Mouse (Mus musculus): ENCODE measurements at regions not wholly inside any gene's neighbourhood (a gene's known extent, or its start where the extent isn't known, plus 50 kb on each side); places are given as distances from the start of the nearest gene placed in this dataset.
A peak's percentile ranks its signal among the peaks of the same experiment; 100 is the strongest.

GRCm38 (mm10) chr10:45849841-45850240 lies 272.2 kb downstream of the Hace1 start:
- ATAC-seq (ENCODE audit: low FRiP score) (no peak), DNase-seq (ENCODE audit: low spot score) (no peak)
- Histone ChIP-seq H3K27me3 (ENCODE audit: control insufficient read depth, insufficient read depth, low read length) (no peaks in the 10 kb centered on the region), H3K4me3 (replicated peaks; ENCODE audit: low read length) (no peak overlapping the region), H3K36me3 (replicated peaks; ENCODE audit: control insufficient read depth, insufficient read depth) (no peaks in the 10 kb centered on the region), H3K9ac (no peak overlapping the region), H3K9me3 (ENCODE audit: control insufficient read depth, low read length) (no peaks in the 10 kb centered on the region), H3K4me1 (replicated peaks; ENCODE audit: control insufficient read depth, insufficient read depth, low read length) (no peaks in the 10 kb centered on the region), H3K4me2 (replicated peaks) (no peak overlapping the region), H3K27ac (0 out of 2 replicates have a peak overlapping the region, but pooled peaks have one; percentile 14)
- 83% methylated on average over 1 of the region's 1 CpGs for WGBS

- no peak overlapping the region for H3K9ac ChIP-seq
- no peak overlapping the region; the same call in 1 of the 2 replicates for H3K27ac ChIP-seq
- no peak for DNase-seq (ENCODE audit: low spot score)
- H3K9me3 ChIP-seq (ENCODE audit: control insufficient read depth, low read length), result no peaks in the 10 kb centered on the region
- H3K4me3 ChIP-seq (replicated peaks; ENCODE audit: low read length), result no peak overlapping the region
- 0 out of 2 replicates have a peak, but pooled peaks have one; percentile 37 for ATAC-seq (ENCODE audit: low FRiP score)
- H3K27me3 ChIP-seq (ENCODE audit: control insufficient read depth, insufficient read depth, low read length), result no peaks in the 10 kb centered on the region
- H3K4me2 ChIP-seq (replicated peaks), result no peak overlapping the region
- 47% methylated on average over 6 of the region's 6 CpGs for WGBS
- H3K36me3 ChIP-seq (replicated peaks; ENCODE audit: control insufficient read depth, insufficient read depth), result no peaks in the 10 kb centered on the region
- H3K4me1 ChIP-seq (replicated peaks; ENCODE audit: control insufficient read depth, insufficient read depth, low read length), result no peaks in the 10 kb centered on the region
These were observed 273.0 kb downstream of the Hace1 start for GRCm38 (mm10) chr10:45850625-45851024.

- H3K4me1 ChIP-seq (replicated peaks; ENCODE audit: control insufficient read depth, insufficient read depth, low read length), result no peaks in the 10 kb centered on the region
- 56% methylated on average over 5 of the region's 5 CpGs for WGBS
- H3K9ac ChIP-seq, result no peak overlapping the region
- no peaks in the 10 kb centered on the region for H3K9me3 ChIP-seq (ENCODE audit: control insufficient read depth, low read length)
- ATAC-seq (ENCODE audit: low FRiP score) (no peak), DNase-seq (ENCODE audit: low spot score) (no peak)
- H3K27ac ChIP-seq, result no peak overlapping the region
- no peak overlapping the region for H3K4me3 ChIP-seq (replicated peaks; ENCODE audit: low read length)
- H3K4me2 ChIP-seq (replicated peaks), result no peak overlapping the region
- H3K27me3 ChIP-seq (ENCODE audit: control insufficient read depth, insufficient read depth, low read length), result no peaks in the 10 kb centered on the region
- H3K36me3 ChIP-seq (replicated peaks; ENCODE audit: control insufficient read depth, insufficient read depth), result no peaks in the 10 kb centered on the region
These were observed 275.1 kb downstream of the Hace1 start for GRCm38 (mm10) chr10:45852688-45853087.

GRCm38 (mm10) chr10:45855514-45855913 lies 277.9 kb downstream of the Hace1 start:
- ATAC-seq (ENCODE audit: low FRiP score) (no peak), DNase-seq (ENCODE audit: low spot score) (no peak)
- 80% methylated on average over 3 of the region's 3 CpGs for WGBS
- Histone ChIP-seq H3K9me3 (ENCODE audit: control insufficient read depth, low read length) (no peaks in the 10 kb centered on the region), H3K9ac (no peak overlapping the region), H3K4me1 (replicated peaks; ENCODE audit: control insufficient read depth, insufficient read depth, low read length) (no peaks in the 10 kb centered on the region), H3K27me3 (ENCODE audit: control insufficient read depth, insufficient read depth, low read length) (no peaks in the 10 kb centered on the region), H3K36me3 (replicated peaks; ENCODE audit: control insufficient read depth, insufficient read depth) (no peaks in the 10 kb centered on the region), H3K27ac (no peak overlapping the region), H3K4me3 (replicated peaks; ENCODE audit: low read length) (no peak overlapping the region), H3K4me2 (replicated peaks) (no peak overlapping the region)

- no peaks in the 10 kb centered on the region for H3K4me1 ChIP-seq (replicated peaks; ENCODE audit: control insufficient read depth, insufficient read depth, low read length)
These were observed 281.5 kb downstream of the Hace1 start for GRCm38 (mm10) chr10:45859137-45859536.

GRCm38 (mm10) chr10:45859909-45860308 lies 282.3 kb downstream of the Hace1 start:
- H3K4me1 ChIP-seq (replicated peaks; ENCODE audit: control insufficient read depth, insufficient read depth, low read length), result no peaks in the 10 kb centered on the region
- H3K4me2 ChIP-seq (replicated peaks), result no peak overlapping the region
- no peak for DNase-seq (ENCODE audit: low spot score)
- no peak overlapping the region for H3K9ac ChIP-seq
- no peak overlapping the region for H3K4me3 ChIP-seq (replicated peaks; ENCODE audit: low read length)
- 64% methylated on average over 4 of the region's 4 CpGs for WGBS
- no peaks in the 10 kb centered on the region for H3K9me3 ChIP-seq (ENCODE audit: control insufficient read depth, low read length)
- H3K36me3 ChIP-seq (replicated peaks; ENCODE audit: control insufficient read depth, insufficient read depth), result no peaks in the 10 kb centered on the region
- no peaks in the 10 kb centered on the region for H3K27me3 ChIP-seq (ENCODE audit: control insufficient read depth, insufficient read depth, low read length)
- ATAC-seq (ENCODE audit: low FRiP score), result no peak
- H3K27ac ChIP-seq, result no peak overlapping the region

More at GRCm38 (mm10) chr10:45859137-45859536, 281.5 kb downstream of the Hace1 start:
- WGBS, result 76% methylated on average over 3 of the region's 3 CpGs
- Histone ChIP-seq H3K27ac (no peak overlapping the region), H3K4me3 (replicated peaks; ENCODE audit: low read length) (no peak overlapping the region), H3K4me2 (replicated peaks) (no peak overlapping the region), H3K36me3 (replicated peaks; ENCODE audit: control insufficient read depth, insufficient read depth) (no peaks in the 10 kb centered on the region), H3K9ac (no peak overlapping the region), H3K9me3 (ENCODE audit: control insufficient read depth, low read length) (no peaks in the 10 kb centered on the region), H3K27me3 (ENCODE audit: control insufficient read depth, insufficient read depth, low read length) (no peaks in the 10 kb centered on the region)
- no peak for ATAC-seq (ENCODE audit: low FRiP score)
- DNase-seq (ENCODE audit: low spot score), result no peak

- 72% methylated on average over 4 of the region's 4 CpGs for WGBS
- Histone ChIP-seq H3K4me3 (replicated peaks; ENCODE audit: low read length) (no peak overlapping the region), H3K36me3 (replicated peaks; ENCODE audit: control insufficient read depth, insufficient read depth) (no peaks in the 10 kb centered on the region), H3K27ac (0 out of 2 replicates have a peak overlapping the region, but pooled peaks have one; percentile 11), H3K27me3 (ENCODE audit: control insufficient read depth, insufficient read depth, low read length) (no peaks in the 10 kb centered on the region), H3K4me2 (replicated peaks) (no peak overlapping the region), H3K9ac (no peak overlapping the region), H3K4me1 (replicated peaks; ENCODE audit: control insufficient read depth, insufficient read depth, low read length) (0 out of 2 replicates have a peak, but pooled peaks cover 3% of the 10 kb centered on the region), H3K9me3 (ENCODE audit: control insufficient read depth, low read length) (no peaks in the 10 kb centered on the region)
- DNase-seq (ENCODE audit: low spot score), result no peak
- no peak for ATAC-seq (ENCODE audit: low FRiP score)
These were observed 283.1 kb downstream of the Hace1 start for GRCm38 (mm10) chr10:45860696-45861095.

- 47% methylated on average over 4 of the region's 4 CpGs for WGBS
- no peak overlapping the region for H3K27ac ChIP-seq
These were observed 288.2 kb downstream of the Hace1 start for GRCm38 (mm10) chr10:45865793-45866192.

GRCm38 (mm10) chr10:45866860-45867259 lies 289.2 kb downstream of the Hace1 start:
- 79% methylated on average over 3 of the region's 3 CpGs for WGBS
- Histone ChIP-seq H3K36me3 (replicated peaks; ENCODE audit: control insufficient read depth, insufficient read depth) (no peaks in the 10 kb centered on the region), H3K4me1 (replicated peaks; ENCODE audit: control insufficient read depth, insufficient read depth, low read length) (0 out of 2 replicates have a peak, but pooled peaks cover 3% of the 10 kb centered on the region), H3K27me3 (ENCODE audit: control insufficient read depth, insufficient read depth, low read length) (no peaks in the 10 kb centered on the region), H3K9ac (no peak overlapping the region), H3K4me3 (replicated peaks; ENCODE audit: low read length) (no peak overlapping the region), H3K9me3 (ENCODE audit: control insufficient read depth, low read length) (no peaks in the 10 kb centered on the region), H3K27ac (no peak overlapping the region), H3K4me2 (replicated peaks) (no peak overlapping the region)
- DNase-seq (ENCODE audit: low spot score), result no peak
- no peak for ATAC-seq (ENCODE audit: low FRiP score)

More at GRCm38 (mm10) chr10:45865793-45866192, 288.2 kb downstream of the Hace1 start:
- Histone ChIP-seq H3K36me3 (replicated peaks; ENCODE audit: control insufficient read depth, insufficient read depth) (no peaks in the 10 kb centered on the region), H3K27me3 (ENCODE audit: control insufficient read depth, insufficient read depth, low read length) (no peaks in the 10 kb centered on the region), H3K9me3 (ENCODE audit: control insufficient read depth, low read length) (no peaks in the 10 kb centered on the region), H3K4me2 (replicated peaks) (no peak overlapping the region), H3K9ac (no peak overlapping the region), H3K4me1 (replicated peaks; ENCODE audit: control insufficient read depth, insufficient read depth, low read length) (0 out of 2 replicates have a peak, but pooled peaks cover 3% of the 10 kb centered on the region), H3K4me3 (replicated peaks; ENCODE audit: low read length) (no peak overlapping the region)
- ATAC-seq (ENCODE audit: low FRiP score) (no peak), DNase-seq (ENCODE audit: low spot score) (no peak)

GRCm38 (mm10) chr10:45871028-45871427 lies 293.4 kb downstream of the Hace1 start:
- no peaks in the 10 kb centered on the region for H3K36me3 ChIP-seq (replicated peaks; ENCODE audit: control insufficient read depth, insufficient read depth)
- H3K4me3 ChIP-seq (replicated peaks; ENCODE audit: low read length), result no peak overlapping the region
- no peaks in the 10 kb centered on the region for H3K9me3 ChIP-seq (ENCODE audit: control insufficient read depth, low read length)
- no peak overlapping the region for H3K27ac ChIP-seq
- no peaks in the 10 kb centered on the region for H3K27me3 ChIP-seq (ENCODE audit: control insufficient read depth, insufficient read depth, low read length)
- ATAC-seq (ENCODE audit: low FRiP score) (no peak), DNase-seq (ENCODE audit: low spot score) (no peak)
- WGBS, result 80% methylated on average over 4 of the region's 4 CpGs
- no peak overlapping the region for H3K9ac ChIP-seq
- peaks cover 8% of the 10 kb centered on the region; the same call in 1 of the 2 replicates for H3K4me1 ChIP-seq (replicated peaks; ENCODE audit: control insufficient read depth, insufficient read depth, low read length)
- no peak overlapping the region for H3K4me2 ChIP-seq (replicated peaks)
